Mouse (Mus musculus): Measurements from ENCODE around the gene Cc2d2a.

GRCm38 (mm10) chr5:43665144-43665543 is 3.0 kb downstream of the Cc2d2a start:
- TF ChIP-seq CTCF (IDR thresholded peaks at IDR 0.05; ENCODE audit: low read depth) (no peak), EP300 (IDR thresholded peaks at IDR 0.05; ENCODE audit: low read depth) (no peak)
